10 mouse cellular contexts compared by ENCODE assay signal in genomic region chr2:31683666-31684065, GRCm38 (mm10). TPM values are rescaled to one million over a fixed set of nuclear protein-coding genes. Genes with fewer than 3 reads are reported as not detected.
DNase-seq lines count a peak whose midpoint lies in the region; ATAC-seq and TF ChIP-seq lines count a peak whose summit lies in the region.
"Had no signal": no experiment of that assay in that cellular context is flagged by ENCODE, and none has a peak within 500 bp of the region (broad histone marks: within the 10 kb centered on the region; RNA-seq: fewer than 3 reads in every experiment).

No protein-coding gene starts in this region.

- TF ChIP-seq POLR2A in cerebellum, adult 2 months (IDR thresholded peaks at IDR 0.05; ENCODE audit: borderline replicate concordance, insufficient read depth, low read length) = no peak

- TF ChIP-seq CTCF in cerebellum, adult 2 months (IDR thresholded peaks at IDR 0.05; ENCODE audit: borderline replicate concordance, insufficient read depth, low read depth, low read length) = peak; percentile 65

- 15% methylated on average over 2 of the region's 2 CpGs for WGBS in kidney, embryonic 16.5 days
- WGBS in cerebellum, adult 2 months = 14% methylated on average over 2 of the region's 2 CpGs

- no peak for ATAC-seq in kidney, embryonic 16.5 days (ENCODE audit: low FRiP score, low TSS enrichment)
- ATAC-seq in inflammation-experienced regulatory T-cells, adult 6 months = no peak

- H3K4me1 ChIP-seq in kidney, embryonic 16.5 days (ENCODE audit: insufficient read depth, low read length) = 0 out of 2 replicates have a peak, but pooled peaks cover 5% of the 10 kb centered on the region
- no peaks in the 10 kb centered on the region for H3K4me1 ChIP-seq in cerebellum, adult 2 months (ENCODE audit: control insufficient read depth, insufficient read depth, low read length)
- H3K4me1 ChIP-seq: midbrain, embryonic 12.5 days had no signal

- intact Hi-C loops in left cerebral cortex, postnatal 36 days (cut with DNase I) = loop anchor here (2.0 to 10.0 kb wide), 3 partner anchors 101 to 231 kb away; partner anchors contain the start of gene Lamc3

- no peak overlapping the region for H3K4me2 ChIP-seq in kidney, embryonic 16.5 days (replicated peaks; ENCODE audit: low read depth, low read length)
- H3K4me2 ChIP-seq: midbrain, embryonic 12.5 days had no signal

- no peak overlapping the region for H3K4me3 ChIP-seq in kidney, embryonic 16.5 days (ENCODE audit: low read length)
- H3K4me3 ChIP-seq in cerebellum, adult 2 months (replicated peaks; ENCODE audit: insufficient read depth, low read depth, low read length) = no peak overlapping the region
- H3K4me3 ChIP-seq: erythroblast, embryonic 14.5 days; midbrain, embryonic 12.5 days had no signal

- H3K27me3 ChIP-seq in kidney, embryonic 16.5 days (ENCODE audit: insufficient read depth, low read length) = no peaks in the 10 kb centered on the region
- no peaks in the 10 kb centered on the region for H3K27me3 ChIP-seq in cerebellum, adult 2 months (ENCODE audit: control insufficient read depth, insufficient read depth, low read length)
- H3K27me3 ChIP-seq: midbrain, embryonic 12.5 days had no signal

- no peak overlapping the region for H3K9ac ChIP-seq in kidney, embryonic 16.5 days (replicated peaks; ENCODE audit: low read length)
- H3K9ac ChIP-seq: midbrain, embryonic 12.5 days had no signal

- no peaks in the 10 kb centered on the region for H3K9me3 ChIP-seq in kidney, embryonic 16.5 days (ENCODE audit: low read length)
- H3K9me3 ChIP-seq: midbrain, embryonic 12.5 days had no signal

- H3K27ac ChIP-seq in kidney, embryonic 16.5 days (ENCODE audit: low read length) = no peak overlapping the region
- H3K27ac ChIP-seq in cerebellum, adult 2 months (ENCODE audit: insufficient read depth, low read length) = no peak overlapping the region
- H3K27ac ChIP-seq: midbrain, embryonic 12.5 days had no signal

- DNase-seq in kidney, adult 11 months = peak; percentile 32
- DNase-seq in MN1 (ENCODE audit: low spot score) = peak; percentile 80
- DNase-seq in cerebellum, adult 2 months = peak; percentile 58 to 62
- peak; percentile 63 for DNase-seq in heart, postnatal 4 days
- DNase-seq in left cerebral cortex, postnatal 36 days (ENCODE audit: low spot score in 2 of 2) = peak; percentile 41 to 49
- DNase-seq in retina, embryonic 14.5 days (ENCODE audit: low spot score) = peak; percentile 83

- peaks cover 22% of the 10 kb centered on the region for H3K36me3 ChIP-seq in kidney, embryonic 16.5 days (ENCODE audit: insufficient read depth, low read length)

RNA-seq across cellular contexts. Expression of gene Abl1, which starts 4.5 kb away (rescaled TPM):
- polyA plus RNA-seq in kidney, embryonic 16.5 days (2015; fragmentation: Nextera tagmentation; extraction: Ambion mirVana) = 43.7 and 48.0 TPM in 2 replicates
- 42.6 and 45.0 TPM in 2 replicates for polyA plus RNA-seq in cerebellum, adult 2 months (2012; rRNA removed)
- total RNA-seq in heart, postnatal 4 days (2021) = 10 to 100 TPM; 80.1 to 90.6 TPM
- 10 to 100 TPM; 37.8 to 52.2 TPM for total RNA-seq in left cerebral cortex, postnatal 36 days (2021)
- 1 to 10 TPM; 5.0 to 9.4 (median 7.2) TPM for polyA plus RNA-seq in inflammation-experienced regulatory T-cells, adult 6 months (2017; shearing (Covaris generic))

RNA-seq across cellular contexts. Expression of gene Exosc2, which starts 13.2 kb away (rescaled TPM):
- 75.1 and 79.7 TPM in 2 replicates for polyA plus RNA-seq in kidney, embryonic 16.5 days (2015; fragmentation: Nextera tagmentation; extraction: Ambion mirVana)
- 25.0 and 26.8 TPM in 2 replicates for polyA plus RNA-seq in cerebellum, adult 2 months (2012; rRNA removed)
- 10 to 100 TPM; 21.6 to 22.9 TPM for total RNA-seq in heart, postnatal 4 days (2021)
- 10 to 100 TPM; 19.8 to 23.9 TPM for total RNA-seq in left cerebral cortex, postnatal 36 days (2021)
- 10 to 100 TPM; 31.9 to 50.4 (median 42.6) TPM for polyA plus RNA-seq in inflammation-experienced regulatory T-cells, adult 6 months (2017; shearing (Covaris generic))

RNA-seq across cellular contexts. Expression of gene Prdm12, which starts 43.8 kb away (rescaled TPM):
- polyA plus RNA-seq in kidney, embryonic 16.5 days (2015; fragmentation: Nextera tagmentation; extraction: Ambion mirVana) = not detected in 2 replicates
- polyA plus RNA-seq in cerebellum, adult 2 months (2012; rRNA removed) = not detected in 2 replicates
- not detected for total RNA-seq in heart, postnatal 4 days (2021)
- under 1 TPM; 0.16 to 0.44 TPM for total RNA-seq in left cerebral cortex, postnatal 36 days (2021)
- polyA plus RNA-seq in inflammation-experienced regulatory T-cells, adult 6 months (2017; shearing (Covaris generic)) = not detected
- polyA plus RNA-seq: erythroblast, embryonic 14.5 days had no signal

Comparison
In these comparisons a context has a peak if more than half of its experiments do, and no peak if none do; other contexts are left out.
1. DNase-seq: peak in every context shown above with its lines; median percentile 83 in retina, embryonic 14.5 days; 80 in MN1; 63 in heart, postnatal 4 days; 60 in cerebellum, adult 2 months; 45 in left cerebral cortex, postnatal 36 days; 32 in kidney, adult 11 months.